Mouse (Mus musculus): Measurements from ENCODE around the gene Zbtb39. TPM values are rescaled to one million over a fixed set of nuclear protein-coding genes. Genes with fewer than 3 reads are reported as not detected.
"Not testable (repeated sequence)": the region's sequence is repeated elsewhere in the genome, so short reads cannot be mapped to it uniquely, and the experiment has no call there.

The Zbtb39 gene
- total RNA-seq, 2 experiments from 2014 or later = 6.3 to 6.6 TPM

GRCm38 (mm10) chr10:127736916-127737315 lies 2.4 kb upstream of the Zbtb39 start:
- DNase-seq (ENCODE audit: low spot score) = no peak

GRCm38 (mm10) chr10:127737552-127737951 lies 1.8 kb upstream of the Zbtb39 start:
- DNase-seq (ENCODE audit: low spot score) = no peak

- peak; percentile 41 for DNase-seq (ENCODE audit: low spot score)
Measured at GRCm38 (mm10) chr10:127738151-127738882, 1.0 kb upstream of the Zbtb39 start.

GRCm38 (mm10) chr10:127739661-127740161 lies 373 bp downstream of the Zbtb39 start:
- no peak for DNase-seq (ENCODE audit: low spot score)

GRCm38 (mm10) chr10:127744661-127745060 lies 5.3 kb downstream of the Zbtb39 start:
- DNase-seq (ENCODE audit: low spot score) = no peak

- no peak for DNase-seq (ENCODE audit: low spot score)
Measured at GRCm38 (mm10) chr10:127745886-127746285, 6.5 kb downstream of the Zbtb39 start.

GRCm38 (mm10) chr10:127747254-127747653 lies 7.9 kb downstream of the Zbtb39 start:
- no peak for DNase-seq (ENCODE audit: low spot score)

GRCm38 (mm10) chr10:127748847-127749612 lies 9.7 kb downstream of the Zbtb39 start:
- DNase-seq (ENCODE audit: low spot score) = peak; percentile 24

- no peak for DNase-seq (ENCODE audit: low spot score)
Measured at GRCm38 (mm10) chr10:127750136-127750777, 10.9 kb downstream of the Zbtb39 start.

- DNase-seq (ENCODE audit: low spot score) = no peak
Measured at GRCm38 (mm10) chr10:127751548-127751947, 12.2 kb downstream of the Zbtb39 start, which contains the start of gene Gpr182. TSS of gene Gpr182 (minus strand) at chr10:127751732.

GRCm38 (mm10) chr10:127754566-127755166 lies 15.3 kb downstream of the Zbtb39 start:
- no peak for DNase-seq (ENCODE audit: low spot score)

- DNase-seq (ENCODE audit: low spot score) = no peak
Measured at GRCm38 (mm10) chr10:127755246-127755645, 15.9 kb downstream of the Zbtb39 start.

- DNase-seq (ENCODE audit: low spot score) = no peak
Measured at GRCm38 (mm10) chr10:127755770-127756468, 16.6 kb downstream of the Zbtb39 start.

- DNase-seq (ENCODE audit: low spot score) = no peak
Measured at GRCm38 (mm10) chr10:127759181-127760110, 20.1 kb downstream of the Zbtb39 start, which contains the start of the genes Rdh1 and Rdh16f1. TSS of gene Rdh1 (plus strand) at chr10:127759721. TSS of gene Rdh16f1 (plus strand) at chr10:127759787.

GRCm38 (mm10) chr10:127762926-127763325 lies 23.6 kb downstream of the Zbtb39 start:
- DNase-seq (ENCODE audit: low spot score) = not testable (repeated sequence)

GRCm38 (mm10) chr10:127763914-127764680 lies 24.8 kb downstream of the Zbtb39 start:
- DNase-seq (ENCODE audit: low spot score) = no peak

GRCm38 (mm10) chr10:127766564-127766963 lies 27.2 kb downstream of the Zbtb39 start:
- no peak for DNase-seq (ENCODE audit: low spot score)

GRCm38 (mm10) chr10:127776011-127776410 lies 36.7 kb downstream of the Zbtb39 start, which contains the start of gene Rdh9:
TSS of gene Rdh9 (plus strand) at chr10:127776386.
- DNase-seq (ENCODE audit: low spot score) = no peak

- DNase-seq (ENCODE audit: low spot score) = not testable (repeated sequence)
Measured at GRCm38 (mm10) chr10:127782321-127782720, 43.0 kb downstream of the Zbtb39 start.
